Mouse (Mus musculus) neural tube, embryonic 10.5 days (tissue): ENCODE results near the gene Gm11011.
"Not testable (repeated sequence)": the region's sequence is repeated elsewhere in the genome, so short reads cannot be mapped to it uniquely, and the experiment has no call there.

Experiments used
- DNase-seq: peaks from one replicate; pipeline ENCODE4 v3.0.0-alpha.2; 2017; ENCODE audit warnings: low spot score; ENCODE audit errors: extremely low spot score

Gene Gm11011

GRCm38 (mm10) chr2:169587645-169588044, at the start of gene Gm11011:
TSS of gene Gm11011 (minus strand) at chr2:169587745.
- DNase-seq, result not testable (repeated sequence)

- DNase-seq, result no peak
Observed at GRCm38 (mm10) chr2:169636414-169636813, 48.9 kb upstream of the Gm11011 start.

- DNase-seq, result no peak
Observed at GRCm38 (mm10) chr2:169635428-169635827, 47.9 kb upstream of the Gm11011 start.

- DNase-seq, result peak; percentile 35
Observed at GRCm38 (mm10) chr2:169634619-169635382, 47.3 kb upstream of the Gm11011 start.

GRCm38 (mm10) chr2:169633491-169634289, 46.1 kb upstream of the Gm11011 start:
- DNase-seq, result peak; percentile 64

GRCm38 (mm10) chr2:169632338-169633151, 45.0 kb upstream of the Gm11011 start, which contains the start of gene Tshz2:
TSS of gene Tshz2 (plus strand) at chr2:169633013.
- DNase-seq, result peak; percentile 69

- DNase-seq, result no peak
Observed at GRCm38 (mm10) chr2:169630070-169630469, 42.5 kb upstream of the Gm11011 start.

- DNase-seq, result peak; percentile 73
Observed at GRCm38 (mm10) chr2:169621201-169621710, 33.7 kb upstream of the Gm11011 start.

GRCm38 (mm10) chr2:169615998-169616397, 28.5 kb upstream of the Gm11011 start:
- no peak for DNase-seq

- no peak for DNase-seq
Observed at GRCm38 (mm10) chr2:169614683-169615082, 27.1 kb upstream of the Gm11011 start.

- no peak for DNase-seq
Observed at GRCm38 (mm10) chr2:169611557-169611956, 24.0 kb upstream of the Gm11011 start.

GRCm38 (mm10) chr2:169610882-169611281, 23.3 kb upstream of the Gm11011 start:
- DNase-seq, result no peak

GRCm38 (mm10) chr2:169609956-169610355, 22.4 kb upstream of the Gm11011 start:
- DNase-seq, result peak; percentile 29

- no peak for DNase-seq
Observed at GRCm38 (mm10) chr2:169607787-169608186, 20.2 kb upstream of the Gm11011 start.

GRCm38 (mm10) chr2:169606901-169607678, 19.5 kb upstream of the Gm11011 start:
- no peak for DNase-seq

- DNase-seq, result no peak
Observed at GRCm38 (mm10) chr2:169600163-169600562, 12.6 kb upstream of the Gm11011 start.

- DNase-seq, result no peak
Observed at GRCm38 (mm10) chr2:169599591-169599990, 12.0 kb upstream of the Gm11011 start.

GRCm38 (mm10) chr2:169597971-169598370, 10.4 kb upstream of the Gm11011 start:
- DNase-seq, result no peak

GRCm38 (mm10) chr2:169597357-169597756, 9.8 kb upstream of the Gm11011 start:
- DNase-seq, result no peak

- DNase-seq, result no peak
Observed at GRCm38 (mm10) chr2:169593742-169594141, 6.2 kb upstream of the Gm11011 start.
